Mouse (Mus musculus) embryonic fibroblast, embryonic 13.5 days (primary cell): ENCODE measurements around the gene Six1.
"Not testable (repeated sequence)": the region's sequence is repeated elsewhere in the genome, so short reads cannot be mapped to it uniquely, and the experiment has no call there.

Source experiments
- CTCF ChIP-seq: IDR thresholded peaks from 2 replicates; pipeline ENCODE4 v1.5.1; 2011; ENCODE audit warnings: mild to moderate bottlenecking, control low read depth, low read length, moderate library complexity, borderline replicate concordance; ENCODE audit not compliant: insufficient read depth
- POLR2A ChIP-seq: IDR thresholded peaks from 2 replicates; pipeline ENCODE4 v1.6.1; 2011; ENCODE audit warnings: low read depth, mild to moderate bottlenecking, control low read depth, low read length, moderate library complexity

DNA sequence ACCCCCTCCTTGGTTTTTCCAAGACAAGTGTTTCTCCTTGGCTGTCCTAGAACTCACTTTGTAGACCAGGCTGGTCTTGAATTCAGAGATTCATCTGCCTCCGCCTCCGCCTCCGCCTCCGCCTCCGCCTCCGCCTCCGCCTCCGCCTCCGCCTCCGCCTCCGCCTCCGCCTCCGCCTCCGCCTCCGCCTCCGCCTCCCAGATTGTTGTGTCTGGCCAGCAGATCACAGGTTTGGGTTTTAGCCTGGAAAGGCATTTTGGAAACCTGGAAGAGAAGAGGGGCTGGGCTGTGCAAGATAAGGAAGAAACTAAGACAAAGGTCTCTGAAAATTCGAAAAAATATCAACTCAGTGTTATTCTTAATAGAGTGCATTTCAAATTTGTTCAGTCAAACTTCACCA lies 51.4 kb downstream of the Six1 start:
- TF ChIP-seq CTCF, POLR2A: not testable (repeated sequence)
